Mouse (Mus musculus): ENCODE measurements at regions not wholly inside any gene's neighbourhood (a gene's known extent, or its start where the extent isn't known, plus 50 kb on each side); places are given as distances from the start of the nearest gene placed in this dataset.

- TF ChIP-seq POLR2A (IDR thresholded peaks at IDR 0.05; ENCODE audit: insufficient read length, low read depth), result no peak
- no peak for TF ChIP-seq CEBPB (IDR thresholded peaks at IDR 0.05; ENCODE audit: insufficient read depth, poor library complexity, severe bottlenecking)
- no peak for TF ChIP-seq REST (IDR thresholded peaks at IDR 0.05; ENCODE audit: insufficient read depth, insufficient read length)
- no peak for TF ChIP-seq E2F4 (IDR thresholded peaks at IDR 0.05; ENCODE audit: insufficient read depth)
- TF ChIP-seq MYOG (IDR thresholded peaks at IDR 0.05; ENCODE audit: control insufficient read depth in 1 of 3, insufficient read depth in 1 of 3, insufficient read length in 2 of 3, low read depth in 2 of 3), result no peak
- no peak for TF ChIP-seq POLR2AphosphoS2 (IDR thresholded peaks at IDR 0.05; ENCODE audit: insufficient read length, low read depth)
- TF ChIP-seq TCF12 (IDR thresholded peaks at IDR 0.05; ENCODE audit: insufficient read depth, poor library complexity, severe bottlenecking), result no peak
- no peak for TF ChIP-seq USF1 (IDR thresholded peaks at IDR 0.05; ENCODE audit: low read depth)
- no peak for TF ChIP-seq MAX (IDR thresholded peaks at IDR 0.05; ENCODE audit: low read depth)
Observed at GRCm38 (mm10) chr16:93531937-93532336, 71.9 kb downstream of the Setd4 start.
